Mouse (Mus musculus) heart, embryonic 13.5 days (tissue): ENCODE measurements around the gene Pxt1. TPM values are rescaled to one million over a fixed set of nuclear protein-coding genes. Genes with fewer than 3 reads are reported as not detected.
A peak's percentile ranks its signal among the peaks of the same experiment; 100 is the strongest.

Source experiments
- ATAC-seq: fragments of 200-750 bp; cut with Nextera tagmentation; 2 replicates; pipeline ENCODE4 v1.8.0; 2017; ENCODE audit warnings: moderate TSS enrichment; ENCODE audit not compliant: insufficient number of reproducible peaks, low FRiP score, low TSS enrichment; ENCODE audit errors: extremely low read depth
- H3K27ac ChIP-seq: fragments of 300-500 bp; sonication (generic); replicated peaks from 2 replicates; pipeline ENCODE4 v1.5.1; 2015; ENCODE audit warnings: moderate library complexity, mild to moderate bottlenecking, inconsistent platforms
- H3K27me3 ChIP-seq: fragments of 300-500 bp; sonication (generic); replicated peaks from 2 replicates; pipeline ENCODE4 v1.6.1; 2015; ENCODE audit warnings: mild to moderate bottlenecking, inconsistent platforms
- H3K36me3 ChIP-seq: fragments of 300-500 bp; sonication (generic); 2 replicates; pipeline ENCODE4 v1.6.1; 2015; ENCODE audit warnings: mild to moderate bottlenecking, inconsistent platforms
- H3K4me1 ChIP-seq: fragments of 300-500 bp; sonication (generic); 2 replicates; pipeline ENCODE4 v1.6.1; 2015; ENCODE audit warnings: inconsistent platforms
- H3K4me2 ChIP-seq: fragments of 300-500 bp; sonication (generic); 2 replicates; pipeline ENCODE4 v1.6.1; 2015; ENCODE audit warnings: inconsistent platforms, mild to moderate bottlenecking, moderate library complexity
- H3K4me3 ChIP-seq: fragments of 300-500 bp; sonication (generic); 2 replicates; pipeline ENCODE4 v1.5.1; 2015; ENCODE audit warnings: moderate library complexity, mild to moderate bottlenecking, inconsistent platforms
- H3K9ac ChIP-seq: fragments of 300-500 bp; sonication (generic); 2 replicates; pipeline ENCODE4 v1.6.1; 2015; ENCODE audit warnings: inconsistent platforms, mild to moderate bottlenecking, moderate library complexity
- H3K9me3 ChIP-seq: fragments of 300-500 bp; sonication (generic); 2 replicates; pipeline ENCODE4 v1.6.1; 2016; ENCODE audit warnings: inconsistent platforms
- whole genome bisulfite sequencing: fragments of 180-500 bp; shearing (Covaris S2); methylation state at CpG from one replicate; pipeline ENCODE4 v1.1.7; 2015; ENCODE audit warnings: mixed read lengths; 5-methylcytosine and 5-hydroxymethylcytosine counted together
- polyA plus RNA-seq: library from polyadenylated mRNA; unstranded; fragments of >200 nt; fragmentation: Nextera tagmentation; extraction: Ambion mirVana; gene quantifications from 2 replicates; pipeline ENCODE4 v1.2.1, GENCODE M21; 2015

The Pxt1 gene
- polyA plus RNA-seq, 1 experiment from 2014 or later = 0.19 TPM

- Histone ChIP-seq H3K4me2 (no peak overlapping the region), H3K4me1 (peaks cover 11% of the 10 kb centered on the region), H3K4me3 (no peak overlapping the region), H3K9me3 (no peaks in the 10 kb centered on the region), H3K27me3 (no peaks in the 10 kb centered on the region), H3K27ac (no peak overlapping the region), H3K36me3 (peaks cover 91% of the 10 kb centered on the region), H3K9ac (no peak overlapping the region)
- 90% methylated on average over 4 of the region's 4 CpGs for WGBS
- no peak for ATAC-seq
These were observed 35.5 kb upstream of the Pxt1 start for GRCm38 (mm10) chr17:28979091-28979490.

DNA sequence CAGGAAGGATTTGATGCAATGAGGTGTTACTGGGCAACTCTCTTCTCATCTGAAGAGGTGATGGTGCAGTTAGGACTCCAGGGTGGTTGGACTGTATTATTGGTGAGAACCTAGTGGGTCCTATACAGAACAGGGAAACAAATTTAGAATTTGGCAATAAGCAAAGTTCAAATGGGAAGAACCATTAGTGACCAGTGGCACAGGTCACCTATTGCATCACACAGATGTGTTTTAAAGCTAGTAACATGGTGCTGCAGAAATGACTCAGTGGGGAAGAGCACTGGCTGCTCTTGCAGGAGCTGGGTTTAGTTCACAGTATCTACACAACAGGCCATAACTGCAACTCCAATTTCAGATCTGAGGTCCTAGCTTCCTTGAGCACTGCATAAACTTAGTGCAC, 26.5 kb upstream of the Pxt1 start:
- ATAC-seq = no peak
- H3K4me1 ChIP-seq = no peaks in the 10 kb centered on the region
- no peak overlapping the region for H3K4me2 ChIP-seq
- no peak overlapping the region for H3K9ac ChIP-seq
- H3K9me3 ChIP-seq = no peaks in the 10 kb centered on the region
- peaks cover 100% of the 10 kb centered on the region for H3K36me3 ChIP-seq
- H3K27me3 ChIP-seq = no peaks in the 10 kb centered on the region
- no peak overlapping the region for H3K4me3 ChIP-seq
- no peak overlapping the region for H3K27ac ChIP-seq

GRCm38 (mm10) chr17:28967021-28967610, 23.5 kb upstream of the Pxt1 start:
- Histone ChIP-seq H3K4me1 (no peaks in the 10 kb centered on the region), H3K27me3 (no peaks in the 10 kb centered on the region), H3K9ac (no peak overlapping the region), H3K4me2 (no peak overlapping the region), H3K4me3 (no peak overlapping the region), H3K27ac (no peak overlapping the region), H3K9me3 (no peaks in the 10 kb centered on the region), H3K36me3 (peaks cover 100% of the 10 kb centered on the region)
- WGBS = 72% methylated on average over 11 of the region's 11 CpGs
- ATAC-seq = no peak

DNA sequence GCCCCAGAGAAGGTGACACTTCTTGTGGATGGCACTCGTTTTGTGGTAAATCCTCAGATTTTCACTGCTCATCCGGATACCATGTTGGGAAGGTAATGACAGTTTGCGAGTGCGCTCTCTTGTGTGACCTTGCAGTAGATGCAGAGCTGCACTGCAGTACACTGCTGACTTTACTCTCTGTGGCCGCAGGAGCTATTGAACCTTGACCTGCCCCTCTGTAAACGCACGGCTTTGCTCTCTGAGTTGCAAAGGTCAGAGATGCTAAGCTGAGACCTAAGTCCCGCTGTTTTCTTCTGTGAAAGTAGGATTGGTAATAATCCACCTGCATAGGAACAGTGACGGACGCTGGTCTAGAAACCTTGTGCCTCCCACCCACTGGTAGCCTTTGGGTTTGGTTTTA, 18.0 kb upstream of the Pxt1 start:
- H3K36me3 ChIP-seq = peaks cover 83% of the 10 kb centered on the region
- no peaks in the 10 kb centered on the region for H3K9me3 ChIP-seq
- H3K4me1 ChIP-seq = peaks cover 14% of the 10 kb centered on the region
- no peak overlapping the region for H3K4me2 ChIP-seq
- no peak overlapping the region for H3K9ac ChIP-seq
- WGBS = 87% methylated on average over 10 of the region's 10 CpGs
- H3K4me3 ChIP-seq = no peak overlapping the region
- no peak overlapping the region for H3K27ac ChIP-seq
- no peaks in the 10 kb centered on the region for H3K27me3 ChIP-seq
- ATAC-seq = no peak

DNA sequence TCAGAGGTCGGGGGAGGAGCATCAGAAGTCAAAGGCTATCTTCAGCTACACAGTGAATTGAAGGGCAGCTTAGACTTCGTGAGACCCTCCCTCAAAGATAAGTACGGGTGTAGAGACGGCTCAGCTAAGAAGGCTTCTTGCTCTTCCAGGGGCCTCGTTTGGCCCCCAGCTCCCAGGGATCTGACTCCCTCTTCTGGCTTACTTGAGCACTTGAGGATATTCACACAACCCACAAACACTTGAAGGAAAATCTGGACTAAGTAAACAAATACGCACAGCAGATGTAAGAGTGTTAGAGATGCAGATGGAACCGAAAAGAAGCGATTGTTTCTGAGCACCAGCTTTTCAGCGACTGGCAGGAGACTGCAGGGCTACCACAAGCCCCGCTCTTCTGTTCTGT, 17.0 kb upstream of the Pxt1 start:
- no peak overlapping the region for H3K4me3 ChIP-seq
- 47% methylated on average over 10 of the region's 10 CpGs for WGBS
- ATAC-seq = no peak
- H3K36me3 ChIP-seq = peaks cover 76% of the 10 kb centered on the region
- no peak overlapping the region for H3K27ac ChIP-seq
- H3K9ac ChIP-seq = no peak overlapping the region
- H3K27me3 ChIP-seq = no peaks in the 10 kb centered on the region
- peaks cover 14% of the 10 kb centered on the region for H3K4me1 ChIP-seq
- no peak overlapping the region for H3K4me2 ChIP-seq
- H3K9me3 ChIP-seq = no peaks in the 10 kb centered on the region

DNA sequence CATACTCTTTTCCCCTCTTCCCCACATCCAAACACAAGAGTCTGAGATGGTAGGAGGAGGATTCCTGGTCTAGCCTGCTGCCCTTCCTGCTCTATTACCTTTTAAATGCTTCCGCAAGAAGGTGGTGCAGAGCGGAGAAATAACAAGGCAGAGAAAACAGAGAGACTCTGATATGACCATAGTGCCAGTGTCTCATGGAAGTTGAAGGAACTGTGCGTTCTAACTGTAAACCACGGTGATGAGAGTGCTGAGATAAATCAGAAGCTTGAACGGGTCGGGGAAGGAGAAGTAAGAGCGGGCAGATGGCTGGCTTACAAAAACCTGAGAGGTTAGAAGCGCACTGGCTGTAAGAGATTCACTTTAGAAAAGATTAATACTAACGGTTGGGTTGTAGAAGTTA, 10.8 kb upstream of the Pxt1 start:
- H3K9me3 ChIP-seq = no peaks in the 10 kb centered on the region
- ATAC-seq = no peak
- peaks cover 23% of the 10 kb centered on the region for H3K4me1 ChIP-seq
- peak overlapping the region; percentile 95; the same call in 1 of the 2 replicates for H3K9ac ChIP-seq
- peak overlapping the region; percentile 92 for H3K4me2 ChIP-seq
- 91% methylated on average over 9 of the region's 9 CpGs for WGBS
- H3K4me3 ChIP-seq = peak overlapping the region; percentile 85
- peaks cover 26% of the 10 kb centered on the region for H3K36me3 ChIP-seq
- no peaks in the 10 kb centered on the region for H3K27me3 ChIP-seq
- no peak overlapping the region for H3K27ac ChIP-seq

GRCm38 (mm10) chr17:28953251-28953650, 9.6 kb upstream of the Pxt1 start:
- Histone ChIP-seq H3K9ac (peak overlapping the region; percentile 95), H3K9me3 (no peaks in the 10 kb centered on the region), H3K4me1 (peaks cover 23% of the 10 kb centered on the region), H3K4me3 (peak overlapping the region; percentile 85), H3K36me3 (peaks cover 16% of the 10 kb centered on the region), H3K4me2 (peak overlapping the region; percentile 92), H3K27ac (peak overlapping the region; percentile 97), H3K27me3 (no peaks in the 10 kb centered on the region)
- 11% methylated on average over 9 of the region's 9 CpGs for WGBS
- no peak for ATAC-seq

DNA sequence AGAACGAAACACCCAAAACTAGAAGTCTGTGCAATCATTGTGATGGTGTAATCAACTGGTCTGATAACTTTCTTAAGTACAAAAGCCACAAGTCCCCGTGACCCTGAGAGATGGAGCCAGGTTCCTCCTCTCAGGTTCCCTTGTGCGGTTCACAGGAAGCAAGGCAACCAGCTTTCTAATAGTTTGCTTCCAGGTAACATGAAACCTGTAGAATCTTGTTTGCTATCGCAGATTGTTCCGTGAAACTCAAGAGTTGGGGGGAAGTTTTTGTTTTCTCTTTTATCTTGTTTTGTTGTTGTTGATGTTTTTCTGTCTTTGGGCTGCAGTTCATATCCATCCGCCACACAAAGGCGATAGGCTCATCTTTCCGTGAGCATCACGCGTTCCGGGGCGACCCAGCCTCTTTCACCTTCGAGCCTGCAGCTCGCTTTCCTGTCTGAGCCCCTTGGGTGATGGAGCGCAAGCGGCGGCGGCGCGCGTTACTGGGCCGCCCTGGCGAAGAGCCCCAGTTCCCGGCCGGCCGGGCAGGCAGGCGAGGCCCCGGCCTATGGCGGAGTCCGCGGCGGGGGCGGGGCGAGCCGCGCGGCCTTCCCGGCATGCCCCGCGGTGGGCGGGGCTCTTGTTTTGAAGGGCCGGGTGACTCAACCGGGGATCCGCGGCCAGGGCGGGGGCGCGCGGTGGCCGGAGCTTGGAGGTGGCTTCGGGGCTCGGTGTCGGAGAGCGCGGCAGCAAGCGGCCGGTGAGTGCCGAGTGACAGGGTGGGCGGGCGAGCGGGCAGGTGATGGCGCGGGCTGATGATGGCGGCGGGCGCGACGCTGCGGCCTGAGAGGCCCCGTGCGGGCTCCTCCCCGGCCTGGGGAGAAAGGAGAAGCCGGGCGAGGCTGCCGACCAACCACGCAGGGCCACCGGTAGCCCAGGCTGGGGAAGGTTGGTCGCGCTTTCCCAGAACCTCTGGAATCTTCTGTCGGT, 8.5 kb upstream of the Pxt1 start, which contains the start of gene Kctd20:
Kctd20 (plus strand) TSS at position 120 of the 969 bp plus-strand sequence.
- no peaks in the 10 kb centered on the region for H3K27me3 ChIP-seq
- H3K27ac ChIP-seq = peak within 1 kb of the TSS; percentile 97
- H3K4me3 ChIP-seq = peak within 1 kb of the TSS; percentile 85
- H3K9ac ChIP-seq = peak within 1 kb of the TSS; percentile 95
- H3K36me3 ChIP-seq = peaks cover 8% of the 10 kb centered on the region
- peaks cover 23% of the 10 kb centered on the region for H3K4me1 ChIP-seq
- peaks cover 3% of the 10 kb centered on the region for H3K9me3 ChIP-seq
- ATAC-seq = peak; percentile 92
- under 1% methylated on average over 79 of the region's 80 CpGs for WGBS
- peak within 1 kb of the TSS; percentile 92 for H3K4me2 ChIP-seq

- Histone ChIP-seq H3K4me3 (no peak overlapping the region), H3K9ac (no peak overlapping the region), H3K4me1 (peaks cover 23% of the 10 kb centered on the region), H3K27ac (no peak overlapping the region), H3K4me2 (no peak overlapping the region), H3K9me3 (peaks cover 3% of the 10 kb centered on the region), H3K36me3 (peaks cover 6% of the 10 kb centered on the region), H3K27me3 (no peaks in the 10 kb centered on the region)
- ATAC-seq = no peak
- 66% methylated on average over 4 of the region's 4 CpGs for WGBS
These were observed 7.1 kb upstream of the Pxt1 start for GRCm38 (mm10) chr17:28950751-28951150.

- Histone ChIP-seq H3K36me3 (no peaks in the 10 kb centered on the region), H3K4me3 (no peak overlapping the region), H3K27ac (no peak overlapping the region), H3K27me3 (no peaks in the 10 kb centered on the region), H3K4me1 (peaks cover 12% of the 10 kb centered on the region), H3K9me3 (peaks cover 3% of the 10 kb centered on the region), H3K4me2 (no peak overlapping the region), H3K9ac (no peak overlapping the region)
- WGBS = 66% methylated on average over 4 of the region's 4 CpGs
- ATAC-seq = no peak
These were observed 5.0 kb upstream of the Pxt1 start for GRCm38 (mm10) chr17:28948661-28949060.

DNA sequence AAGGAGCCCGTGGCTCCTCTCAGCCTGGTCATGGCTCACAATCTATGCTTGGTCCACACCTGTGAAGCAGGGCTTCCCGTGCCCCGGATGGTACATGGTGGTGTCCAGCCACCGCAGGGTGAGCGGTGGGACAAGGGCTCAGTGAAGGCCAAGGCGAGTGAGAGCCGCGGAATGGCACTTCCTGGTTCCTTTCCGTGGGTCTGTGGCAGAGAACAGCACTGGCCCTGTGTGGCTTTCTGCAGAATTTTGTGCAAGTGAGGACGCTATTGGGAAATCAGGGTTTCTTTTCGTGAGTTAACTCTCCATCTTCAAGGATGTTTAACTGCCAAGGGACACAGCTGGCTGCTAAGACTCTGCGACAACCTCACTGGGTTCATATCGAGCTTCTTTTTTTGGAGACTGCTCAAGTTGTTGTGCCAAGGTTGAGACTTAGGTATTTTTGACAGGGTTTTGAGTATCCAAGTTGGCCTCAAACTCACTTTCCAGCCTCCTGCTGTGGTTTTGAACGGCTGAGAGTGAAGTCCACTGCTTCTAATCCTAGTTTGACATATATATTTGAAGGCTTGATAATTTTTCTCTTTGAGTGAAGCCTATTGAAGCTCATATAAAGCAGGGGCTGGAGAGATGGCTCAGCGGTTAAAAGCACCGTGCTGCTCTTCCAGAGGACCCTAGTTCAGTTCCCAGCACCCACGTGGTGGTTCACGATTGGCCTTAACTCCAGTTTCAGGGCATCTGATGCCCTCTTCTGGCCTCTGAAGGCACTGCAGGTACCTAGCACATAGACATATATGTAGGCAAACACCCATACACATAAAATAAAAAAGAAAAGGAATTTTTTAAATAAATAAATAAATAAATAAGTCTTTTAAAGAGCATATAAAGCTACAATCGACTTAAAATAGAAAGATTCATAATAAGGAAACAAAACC, 3.6 kb upstream of the Pxt1 start:
- Histone ChIP-seq H3K4me1 (peaks cover 8% of the 10 kb centered on the region), H3K27ac (no peak overlapping the region), H3K27me3 (no peaks in the 10 kb centered on the region), H3K9me3 (peaks cover 3% of the 10 kb centered on the region), H3K4me2 (no peak overlapping the region), H3K9ac (no peak overlapping the region), H3K36me3 (no peaks in the 10 kb centered on the region), H3K4me3 (no peak overlapping the region)
- WGBS = 87% methylated on average over 19 of the region's 19 CpGs
- no peak for ATAC-seq
